Mouse (Mus musculus) fibroblast of lung, adult 2 months (primary cell): ENCODE results near the gene Camk2n1.
A peak's percentile ranks its signal among the peaks of the same experiment; 100 is the strongest.
"Not testable (repeated sequence)": the region's sequence is repeated elsewhere in the genome, so short reads cannot be mapped to it uniquely, and the experiment has no call there.

ENCODE experiments used
- DNase-seq: peaks from one replicate; pipeline ENCODE4 v3.0.0-alpha.2; 2011; ENCODE audit warnings: low read depth

Camk2n1 gene

DNA sequence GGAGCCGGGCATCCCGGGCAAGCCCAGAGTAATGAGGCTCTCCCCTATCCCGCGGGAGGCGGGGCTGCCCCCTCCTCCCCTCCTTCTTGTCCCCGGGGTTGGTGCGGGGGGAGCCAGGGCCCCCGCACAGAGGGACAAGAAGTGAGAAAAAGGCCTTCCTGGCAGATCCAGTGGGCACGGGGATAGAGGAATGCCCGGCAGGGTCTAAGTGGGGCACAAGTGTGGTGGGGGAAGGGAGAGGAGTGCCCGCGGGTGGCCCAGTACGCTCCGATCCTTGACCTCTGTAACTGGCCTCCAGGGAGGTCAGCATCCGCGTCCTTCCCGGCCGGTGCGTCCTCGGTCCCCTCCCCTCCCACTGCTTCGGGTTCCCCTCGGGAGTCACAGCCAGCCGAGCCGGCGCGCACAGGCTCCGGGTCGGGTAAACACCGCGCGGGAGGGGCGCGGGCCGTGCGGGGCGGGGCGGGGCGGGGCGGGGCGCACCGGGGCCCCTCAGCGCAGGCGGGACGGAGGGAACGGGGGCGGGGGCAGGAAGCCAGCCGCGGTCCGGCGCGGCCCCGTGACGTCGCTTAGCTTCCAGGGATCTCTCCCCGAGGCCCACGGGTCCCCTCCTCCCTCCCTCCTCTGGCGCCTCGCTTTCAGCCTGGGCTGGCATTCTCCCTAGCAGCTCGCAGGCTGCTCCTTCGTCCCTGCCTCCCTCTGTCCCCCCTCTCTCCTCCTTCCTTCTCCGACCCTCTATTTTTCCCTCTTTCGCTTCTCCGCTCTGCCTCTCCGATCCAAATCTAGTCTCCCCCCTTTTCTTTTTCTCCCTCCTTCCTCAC lies at the start of gene Camk2n1:
Gene Camk2n1, plus strand, starts transcription at position 562 of the 818 bp plus-strand sequence.
- no peak for DNase-seq

GRCm38 (mm10) chr4:138404806-138405205 lies 49.3 kb upstream of the Camk2n1 start:
- no peak for DNase-seq

DNA sequence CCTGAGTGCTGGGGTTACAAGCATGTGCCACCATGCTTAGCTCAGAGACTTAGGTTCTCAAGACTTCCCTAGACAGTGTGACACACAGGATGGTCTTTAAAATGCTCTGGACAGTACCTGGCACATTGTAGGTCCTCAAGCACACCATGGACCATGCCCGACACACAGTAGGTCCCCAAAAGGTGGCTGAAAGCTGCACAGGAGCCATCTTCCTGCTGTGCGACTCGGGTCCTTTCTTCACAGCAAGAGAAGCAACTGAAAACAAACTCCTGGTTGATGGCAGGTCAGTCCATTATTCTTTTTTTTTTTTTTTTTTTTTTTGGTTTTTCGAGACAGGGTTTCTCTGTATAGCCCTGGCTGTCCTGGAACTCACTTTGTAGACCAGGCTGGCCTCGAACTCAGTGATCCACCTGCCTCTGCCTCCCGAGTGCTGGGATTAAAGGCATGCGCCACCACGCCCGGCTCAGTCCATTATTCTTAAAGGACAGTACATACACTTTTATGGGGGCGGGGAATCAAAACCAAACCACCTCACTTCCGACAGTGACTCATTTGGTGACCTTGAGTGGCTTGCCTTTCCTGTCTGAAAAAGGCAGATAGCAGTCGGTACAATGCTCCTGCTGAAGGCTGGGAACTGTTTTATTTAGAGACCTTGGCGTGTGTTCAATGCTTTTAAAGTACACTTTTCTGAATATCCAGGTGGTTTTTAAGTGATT lies 46.5 kb upstream of the Camk2n1 start:
- no peak for DNase-seq

- no peak for DNase-seq
These were observed 43.1 kb upstream of the Camk2n1 start for GRCm38 (mm10) chr4:138411011-138411410.

- no peak for DNase-seq
These were observed 42.5 kb upstream of the Camk2n1 start for GRCm38 (mm10) chr4:138411504-138412121.

GRCm38 (mm10) chr4:138414725-138415124 lies 39.4 kb upstream of the Camk2n1 start:
- DNase-seq = no peak

DNA sequence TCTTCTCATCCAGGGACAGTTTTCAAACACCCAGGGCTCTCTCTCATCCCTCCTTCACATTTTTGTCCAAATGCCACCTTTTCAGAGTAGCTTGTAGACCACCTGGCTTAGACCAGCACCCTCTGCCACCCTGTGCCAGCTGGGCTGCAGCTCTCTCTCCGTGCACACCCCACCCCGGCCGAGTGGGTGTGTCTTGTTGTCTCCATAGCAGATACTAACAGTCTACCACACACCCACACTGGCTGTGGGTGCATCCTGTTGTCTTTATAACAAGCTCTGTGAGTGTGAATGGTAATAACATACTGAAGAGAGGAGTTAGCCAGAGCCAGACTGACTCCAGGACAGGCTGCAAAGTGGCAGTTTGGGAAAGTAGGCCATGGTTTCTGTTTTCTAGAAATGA lies 38.1 kb upstream of the Camk2n1 start:
- no peak for DNase-seq

- no peak for DNase-seq
These were observed 37.7 kb upstream of the Camk2n1 start for GRCm38 (mm10) chr4:138416414-138416813.

- DNase-seq = no peak
These were observed 36.2 kb upstream of the Camk2n1 start for GRCm38 (mm10) chr4:138417882-138418281.

DNA sequence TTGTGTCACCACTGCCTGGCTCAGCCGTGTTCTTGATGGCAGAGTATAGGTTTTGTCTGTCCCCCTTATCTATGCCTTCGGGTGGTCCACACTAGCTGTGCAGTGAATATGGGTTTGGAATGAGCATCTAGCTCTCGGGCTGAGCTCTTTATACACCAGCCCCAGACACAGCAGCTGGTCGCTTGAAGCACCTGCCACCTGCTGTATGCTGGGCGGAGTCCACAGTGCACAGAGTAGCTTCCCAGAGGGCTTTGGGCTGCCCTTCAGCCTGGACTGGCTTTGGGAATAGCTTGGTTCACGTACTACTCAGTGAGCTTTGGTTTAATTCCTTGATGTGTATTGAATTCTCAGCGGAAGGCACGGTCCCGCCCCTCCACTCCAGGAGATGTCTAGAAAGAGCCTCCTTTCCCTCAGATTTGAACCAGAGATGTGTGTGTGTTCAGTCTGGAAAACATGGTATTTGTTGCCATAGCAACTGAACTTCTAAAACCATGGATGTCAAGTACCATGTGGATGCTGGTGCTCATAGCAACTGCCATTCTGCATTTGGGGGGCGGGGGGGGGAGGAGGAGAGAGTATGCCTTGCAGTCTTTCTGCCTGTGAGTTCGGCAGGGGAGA lies 35.7 kb upstream of the Camk2n1 start:
- DNase-seq = no peak

DNA sequence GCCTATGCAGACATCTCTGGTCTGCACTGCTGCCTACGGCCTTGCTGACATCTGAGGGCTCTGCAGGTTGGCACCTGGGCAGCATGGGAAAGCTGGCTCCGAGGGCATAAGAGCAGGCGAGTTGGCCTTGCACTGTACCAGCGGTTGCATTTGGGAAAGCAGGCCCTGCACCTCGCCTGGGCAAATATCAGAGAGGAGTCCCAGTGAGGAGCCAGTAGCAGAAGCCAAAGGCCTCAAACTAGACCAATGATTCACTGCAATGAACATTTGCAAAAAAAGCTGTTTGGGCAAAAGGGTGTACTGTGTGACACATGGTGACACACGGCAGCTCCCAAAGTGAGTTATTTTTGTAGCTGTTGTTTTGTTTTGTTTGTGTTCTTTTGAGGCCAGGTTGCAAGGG lies 29.1 kb upstream of the Camk2n1 start:
- no peak for DNase-seq

- DNase-seq = not testable (repeated sequence)
These were observed 28.5 kb upstream of the Camk2n1 start for GRCm38 (mm10) chr4:138425604-138426003.

DNA sequence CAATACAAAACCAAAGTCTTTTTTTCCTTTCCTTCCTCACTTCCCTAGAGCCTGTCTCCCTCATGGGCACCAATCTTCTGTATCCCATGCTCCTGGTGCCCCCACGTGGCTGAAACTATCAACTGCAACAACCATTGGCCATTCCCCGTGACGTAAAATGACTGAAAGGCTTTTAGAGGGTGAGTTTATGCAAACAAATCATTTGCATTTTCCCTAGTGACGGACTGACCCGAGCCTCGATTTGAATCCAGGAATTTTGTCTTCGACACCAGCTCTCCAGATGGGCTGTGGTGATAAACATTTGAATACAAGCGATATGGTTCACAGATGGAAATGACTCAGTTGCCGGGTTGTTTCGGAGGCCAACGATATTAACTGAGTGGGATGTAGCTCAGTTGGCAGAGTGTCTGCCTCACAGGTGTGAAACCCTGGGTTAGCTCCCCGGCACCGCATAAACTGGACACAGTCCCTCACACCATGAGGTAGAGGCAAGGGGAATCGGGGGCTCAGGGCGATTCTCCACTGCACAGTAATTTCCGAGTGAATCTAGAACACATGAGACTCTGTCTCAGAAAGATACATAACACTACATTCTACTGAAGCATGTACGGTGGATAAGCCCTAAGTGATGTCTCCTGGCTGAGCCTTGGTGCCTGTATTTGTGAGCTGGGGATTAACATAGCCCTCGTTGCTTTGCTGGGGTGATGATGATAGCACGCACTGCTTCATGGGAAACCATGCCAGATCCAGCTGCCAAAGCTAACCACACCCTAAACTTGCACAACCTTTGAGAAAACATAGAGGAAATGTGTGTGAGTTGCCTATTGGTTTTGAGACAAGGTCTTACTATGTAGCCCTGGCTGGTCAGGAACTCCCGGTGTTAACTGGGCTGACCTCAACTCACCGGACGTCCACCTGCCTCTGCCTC lies 27.1 kb upstream of the Camk2n1 start:
- DNase-seq = peak; percentile 79

DNA sequence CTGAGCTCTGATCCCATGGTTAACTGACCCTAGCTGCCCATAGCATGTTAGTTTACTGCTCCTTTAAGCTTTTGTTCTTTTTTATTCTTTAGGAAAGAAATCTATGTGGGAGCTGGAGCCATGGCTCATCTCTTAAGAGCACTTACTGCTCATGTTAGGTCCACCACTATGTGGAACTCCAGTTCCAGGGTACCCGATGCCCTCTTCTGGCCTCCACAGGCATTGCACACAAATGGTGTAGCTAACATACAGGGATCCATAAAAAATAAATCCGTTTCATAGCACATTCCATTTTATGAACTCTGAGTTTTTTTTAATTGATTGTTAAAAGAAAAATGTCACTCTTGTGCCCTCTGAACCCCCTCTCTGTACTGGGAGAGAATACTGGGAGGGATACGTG lies 24.3 kb upstream of the Camk2n1 start:
- DNase-seq = no peak

GRCm38 (mm10) chr4:138431340-138431739 lies 22.8 kb upstream of the Camk2n1 start:
- no peak for DNase-seq

DNA sequence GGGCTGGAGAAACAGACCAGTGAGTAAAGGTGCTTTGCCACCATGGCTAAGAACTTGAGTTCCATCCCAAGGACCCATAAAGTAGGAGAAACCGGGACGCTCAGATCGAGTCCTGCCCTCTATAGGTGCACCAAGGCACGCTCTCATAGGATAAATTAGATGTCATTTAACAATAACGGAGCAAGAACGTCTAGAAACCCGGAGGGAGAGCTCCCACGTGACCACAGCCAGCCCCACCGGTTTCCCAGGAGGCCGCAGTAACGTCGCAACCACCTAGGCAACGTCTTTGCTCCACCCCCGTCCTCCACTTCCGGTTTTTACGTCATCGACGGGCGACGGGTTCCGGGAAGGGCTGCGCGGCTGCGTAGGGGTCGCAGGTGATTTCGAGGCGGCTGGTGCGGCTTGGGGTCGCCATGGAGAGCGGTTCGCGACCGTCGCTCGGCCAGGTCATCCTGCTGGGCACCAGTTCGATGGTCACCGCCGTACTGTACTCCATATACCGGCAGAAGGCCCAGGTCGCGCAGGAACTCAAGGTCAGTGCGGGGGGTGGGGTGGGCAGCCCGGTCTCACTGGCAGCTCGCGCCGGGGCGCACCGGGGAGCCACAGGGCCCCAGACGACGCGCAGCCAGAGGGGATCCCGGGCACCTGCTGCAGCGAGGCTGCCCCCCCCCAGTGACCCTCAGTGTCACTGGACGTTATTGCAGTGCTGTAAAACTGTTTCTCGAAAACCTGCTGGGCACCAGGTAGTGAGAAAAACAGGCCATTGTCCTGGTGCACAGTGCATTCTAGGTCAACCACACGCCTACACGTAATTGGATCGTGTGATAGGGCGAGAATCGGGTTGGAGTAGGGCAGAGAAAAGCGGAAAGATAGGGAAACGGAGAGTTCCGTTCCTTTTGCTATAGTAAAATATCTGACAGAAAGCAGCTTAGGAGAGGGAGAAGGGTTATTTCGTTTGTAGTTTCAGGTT lies 19.5 kb upstream of the Camk2n1 start, which contains the start of gene Mul1:
Gene Mul1, plus strand, starts transcription at position 325 of the 970 bp plus-strand sequence.
- peak; percentile 76 for DNase-seq

- no peak for DNase-seq
These were observed 14.1 kb upstream of the Camk2n1 start for GRCm38 (mm10) chr4:138440062-138440461.

GRCm38 (mm10) chr4:138444941-138445340 lies 9.2 kb upstream of the Camk2n1 start:
- no peak for DNase-seq

GRCm38 (mm10) chr4:138446981-138447380 lies 7.1 kb upstream of the Camk2n1 start:
- DNase-seq = no peak

GRCm38 (mm10) chr4:138447387-138447786 lies 6.7 kb upstream of the Camk2n1 start:
- DNase-seq = no peak
